Mouse (Mus musculus) liver, postnatal 0 days (tissue): ENCODE data around the gene Uroc1. TPM values are rescaled to one million over a fixed set of nuclear protein-coding genes. Genes with fewer than 3 reads are reported as not detected.

ENCODE experiments used
- ATAC-seq: fragments of 200-750 bp; cut with Nextera tagmentation; 2 replicates; pipeline ENCODE4 v1.8.0; 2017; ENCODE audit warnings: mild to moderate bottlenecking, moderate library complexity
- DNase-seq: peaks from one replicate; pipeline ENCODE4 v3.0.0-alpha.2; 2016
- H3K27ac ChIP-seq: fragments of 300-500 bp; sonication (generic); 2 replicates; pipeline ENCODE4 v1.5.1; 2014; ENCODE audit warnings: antibody characterized with exemption, moderate library complexity, mild to moderate bottlenecking, low read depth
- H3K27me3 ChIP-seq: fragments of 300-500 bp; sonication (generic); 2 replicates; pipeline ENCODE4 v1.6.1; 2014; ENCODE audit warnings: low read length, control low read depth, mixed read lengths; ENCODE audit not compliant: insufficient read depth
- H3K36me3 ChIP-seq: fragments of 300-500 bp; sonication (generic); replicated peaks from 2 replicates; pipeline ENCODE4 v1.6.1; 2014; ENCODE audit warnings: mild to moderate bottlenecking, control low read depth, low read length, moderate library complexity, mixed read lengths; ENCODE audit not compliant: insufficient read depth
- H3K4me1 ChIP-seq: fragments of 300-500 bp; sonication (generic); 2 replicates; pipeline ENCODE4 v1.6.1; 2014; ENCODE audit warnings: antibody characterized with exemption, mild to moderate bottlenecking, control low read depth; ENCODE audit not compliant: insufficient read depth
- H3K4me2 ChIP-seq: fragments of 300-500 bp; sonication (generic); 2 replicates; pipeline ENCODE4 v1.6.1; 2014; ENCODE audit warnings: low read depth, mild to moderate bottlenecking, low read length, moderate library complexity, mixed read lengths
- H3K4me3 ChIP-seq: fragments of 300-500 bp; sonication (generic); 2 replicates; pipeline ENCODE4 v1.5.1; 2014; ENCODE audit warnings: low read depth, low read length
- H3K9ac ChIP-seq: fragments of 300-500 bp; sonication (generic); replicated peaks from 2 replicates; pipeline ENCODE4 v1.6.1; 2014; ENCODE audit warnings: mild to moderate bottlenecking, moderate library complexity
- H3K9me3 ChIP-seq: fragments of 300-500 bp; sonication (generic); 2 replicates; pipeline ENCODE4 v1.6.1; 2016; ENCODE audit warnings: mild to moderate bottlenecking, control low read depth, low read length, mixed read lengths
- CTCF ChIP-seq: sonication (generic); IDR thresholded peaks from 2 replicates; pipeline ENCODE4 v1.5.1; 2016; ENCODE audit warnings: antibody characterized with exemption, low read depth
- EP300 ChIP-seq: IDR thresholded peaks from 2 replicates; pipeline ENCODE4 v1.6.1; 2016; ENCODE audit warnings: antibody characterized with exemption, low read depth, mild to moderate bottlenecking
- WGBS: fragments of 180-500 bp; shearing (Covaris S2); extraction: QIAGEN DNeasy Blood & Tissue Kit; methylation state at CpG from one replicate; pipeline ENCODE4 v1.1.7; 2014; ENCODE audit not compliant: insufficient replicate concordance; 5-methylcytosine and 5-hydroxymethylcytosine counted together
- polyA plus RNA-seq: library from polyadenylated mRNA; unstranded; fragments of >200 nt; fragmentation: Nextera tagmentation; extraction: Ambion mirVana; gene quantifications from 2 replicates; pipeline ENCODE4 v1.2.1, GENCODE M21; 2015

Uroc1 gene
- 48.6 and 51.0 TPM in 2 replicates for polyA plus RNA-seq

DNA sequence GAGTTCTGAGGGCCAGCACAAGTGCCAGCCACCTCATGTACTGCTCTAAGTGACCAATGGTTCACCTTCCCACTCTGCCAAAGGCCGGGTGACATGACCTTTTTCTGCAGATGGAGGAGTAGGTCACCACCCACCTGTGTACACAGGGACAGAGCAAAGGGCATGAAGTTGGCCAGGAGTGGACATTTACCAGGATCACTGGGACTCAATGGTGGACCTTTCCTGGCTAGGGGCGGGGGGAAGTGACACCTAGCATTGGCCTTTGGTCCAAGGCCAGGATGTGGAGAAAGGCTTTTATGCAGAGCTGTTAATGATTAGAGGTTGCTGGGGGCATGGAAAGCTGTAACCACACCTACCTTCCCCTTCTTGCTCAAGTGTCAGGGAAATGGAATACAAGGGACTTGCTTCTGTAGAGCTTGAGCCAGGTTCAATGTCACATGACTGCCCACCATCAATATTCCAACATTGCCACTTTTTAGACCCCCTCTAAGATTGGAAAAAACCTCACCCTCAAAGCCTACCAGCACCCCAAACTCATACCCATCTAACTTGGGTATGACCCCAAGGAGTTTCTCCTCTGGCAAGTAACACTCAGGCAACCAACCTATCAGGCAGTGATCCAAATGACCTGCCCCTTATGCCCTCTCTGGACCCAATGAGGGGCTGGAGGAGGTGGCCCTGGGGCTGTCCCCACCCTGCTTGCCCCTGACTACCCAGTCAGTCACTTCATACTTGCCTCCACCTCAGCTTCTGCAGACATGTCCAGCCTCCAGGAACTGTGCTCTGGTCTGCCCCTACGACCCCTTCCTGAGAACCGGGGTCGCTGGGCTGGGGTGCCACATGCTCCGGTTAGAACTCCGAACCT is at the start of gene Uroc1:
TSS of gene Uroc1 (plus strand) at position 724 of the 865 bp plus-strand sequence.
- TF ChIP-seq CTCF: no peak
- peak; percentile 86 for TF ChIP-seq EP300
- H3K4me1 ChIP-seq: peaks cover 8% of the 10 kb centered on the region
- peak within 1 kb of the TSS; percentile 60 for H3K9ac ChIP-seq
- no peaks in the 10 kb centered on the region for H3K9me3 ChIP-seq
- H3K4me2 ChIP-seq: peak within 1 kb of the TSS; percentile 67
- peak within 1 kb of the TSS; percentile 94 for H3K27ac ChIP-seq
- DNase-seq (peak; percentile 78), ATAC-seq (peak; percentile 97)
- H3K27me3 ChIP-seq: no peaks in the 10 kb centered on the region
- 54% methylated on average over 7 of the region's 7 CpGs for WGBS
- peak within 1 kb of the TSS; percentile 44 for H3K4me3 ChIP-seq
- H3K36me3 ChIP-seq: no peaks in the 10 kb centered on the region

DNA sequence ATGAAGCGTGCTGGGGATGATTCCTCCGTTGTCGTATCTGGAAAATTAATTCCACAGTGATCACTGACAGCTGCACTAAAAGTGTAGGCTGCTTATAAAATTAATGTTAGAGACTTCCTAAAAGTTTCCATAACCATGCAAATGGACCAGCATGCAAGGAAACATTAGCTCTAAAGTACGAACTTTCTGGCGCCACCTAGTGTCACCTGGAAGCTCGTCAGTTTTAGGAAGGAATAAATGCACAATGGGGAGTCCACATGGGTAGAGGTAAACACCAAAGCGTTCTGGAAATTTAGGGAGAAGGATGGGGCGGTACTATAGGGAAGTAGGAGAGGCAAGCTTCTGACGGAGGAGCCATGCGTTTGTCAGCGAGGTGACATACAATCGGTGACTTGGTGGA is 44.8 kb upstream of the Uroc1 start:
- Histone ChIP-seq H3K4me3 (no peak overlapping the region), H3K9ac (no peak overlapping the region), H3K27ac (no peak overlapping the region), H3K4me2 (no peak overlapping the region), H3K9me3 (no peaks in the 10 kb centered on the region), H3K27me3 (no peaks in the 10 kb centered on the region), H3K4me1 (no peaks in the 10 kb centered on the region), H3K36me3 (no peaks in the 10 kb centered on the region)
- TF ChIP-seq CTCF (peak; percentile 43), EP300 (no peak)
- ATAC-seq (no peak), DNase-seq (no peak)
- 49% methylated on average over 12 of the region's 12 CpGs for WGBS

DNA sequence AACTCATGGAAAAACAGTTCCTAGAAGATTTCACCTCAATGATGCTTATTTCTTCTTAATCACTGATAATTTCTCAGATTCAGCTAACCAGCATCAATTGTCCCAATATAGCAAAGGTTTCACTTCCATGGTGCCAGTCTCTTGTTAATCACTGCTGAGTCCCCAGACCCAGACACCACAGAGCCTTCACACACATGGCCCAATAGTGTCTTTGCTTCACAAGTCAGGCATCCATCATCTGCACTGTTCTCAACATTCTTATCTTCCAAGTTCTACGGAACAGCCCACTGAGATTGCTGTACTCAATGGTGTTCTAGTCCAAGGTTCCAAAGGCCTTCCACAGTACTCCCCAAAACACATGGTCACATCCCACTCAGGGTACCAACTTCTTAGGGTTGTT is 32.2 kb upstream of the Uroc1 start, which contains the start of gene BC048671:
TSS of gene BC048671 (plus strand) at position 301 of the 400 bp plus-strand sequence.
- TF ChIP-seq CTCF: no peak
- TF ChIP-seq EP300: no peak
- Histone ChIP-seq H3K9ac (no peak within 1 kb of the TSS), H3K27me3 (no peaks in the 10 kb centered on the region), H3K4me1 (no peaks in the 10 kb centered on the region), H3K9me3 (no peaks in the 10 kb centered on the region), H3K36me3 (no peaks in the 10 kb centered on the region), H3K27ac (no peak within 1 kb of the TSS), H3K4me3 (no peak within 1 kb of the TSS), H3K4me2 (no peak within 1 kb of the TSS)
- DNase-seq (no peak), ATAC-seq (no peak)
- WGBS: 81% methylated on average over 1 of the region's 1 CpGs

DNA sequence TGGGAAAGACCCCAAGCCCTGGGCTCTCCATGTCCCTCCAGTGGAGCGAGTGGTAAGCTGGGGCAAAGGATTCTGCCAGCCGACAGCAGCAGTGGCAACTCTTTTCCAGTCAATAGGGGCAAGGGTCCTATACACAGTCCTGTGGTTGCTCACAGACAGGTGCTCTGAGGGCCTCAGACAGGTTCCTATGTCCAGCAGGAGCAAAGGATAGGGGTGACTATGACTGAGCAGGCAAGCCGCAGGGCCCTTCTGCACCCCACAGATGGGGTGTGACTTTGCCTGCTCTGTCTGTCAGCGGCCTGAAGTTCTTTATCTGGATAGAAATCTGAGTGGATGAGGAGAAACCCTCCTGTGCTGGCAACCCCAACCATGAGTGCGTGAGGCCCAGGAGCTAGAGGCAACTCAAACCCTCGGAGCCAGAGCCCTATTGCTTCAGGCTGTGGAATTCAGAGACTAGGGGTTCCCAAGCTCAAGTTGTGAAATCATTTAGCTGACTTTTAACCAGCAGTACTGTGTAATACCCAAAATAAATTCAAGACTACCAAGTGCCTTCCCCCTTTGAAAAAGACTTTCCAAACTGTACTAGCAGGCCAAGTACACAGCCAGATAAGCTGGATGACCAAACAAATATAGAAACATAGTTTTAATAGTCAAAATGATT is 26.6 kb upstream of the Uroc1 start:
- Histone ChIP-seq H3K4me1 (peaks cover 5% of the 10 kb centered on the region), H3K36me3 (0 out of 2 replicates have a peak, but pooled peaks cover 2% of the 10 kb centered on the region), H3K9ac (no peak overlapping the region), H3K27ac (peak overlapping the region; percentile 44; the same call in 1 of the 2 replicates), H3K9me3 (no peaks in the 10 kb centered on the region), H3K4me2 (no peak overlapping the region), H3K27me3 (no peaks in the 10 kb centered on the region), H3K4me3 (no peak overlapping the region)
- DNase-seq (no peak), ATAC-seq (peak; percentile 83)
- TF ChIP-seq EP300: no peak
- TF ChIP-seq CTCF: no peak
- WGBS: 57% methylated on average over 6 of the region's 6 CpGs

DNA sequence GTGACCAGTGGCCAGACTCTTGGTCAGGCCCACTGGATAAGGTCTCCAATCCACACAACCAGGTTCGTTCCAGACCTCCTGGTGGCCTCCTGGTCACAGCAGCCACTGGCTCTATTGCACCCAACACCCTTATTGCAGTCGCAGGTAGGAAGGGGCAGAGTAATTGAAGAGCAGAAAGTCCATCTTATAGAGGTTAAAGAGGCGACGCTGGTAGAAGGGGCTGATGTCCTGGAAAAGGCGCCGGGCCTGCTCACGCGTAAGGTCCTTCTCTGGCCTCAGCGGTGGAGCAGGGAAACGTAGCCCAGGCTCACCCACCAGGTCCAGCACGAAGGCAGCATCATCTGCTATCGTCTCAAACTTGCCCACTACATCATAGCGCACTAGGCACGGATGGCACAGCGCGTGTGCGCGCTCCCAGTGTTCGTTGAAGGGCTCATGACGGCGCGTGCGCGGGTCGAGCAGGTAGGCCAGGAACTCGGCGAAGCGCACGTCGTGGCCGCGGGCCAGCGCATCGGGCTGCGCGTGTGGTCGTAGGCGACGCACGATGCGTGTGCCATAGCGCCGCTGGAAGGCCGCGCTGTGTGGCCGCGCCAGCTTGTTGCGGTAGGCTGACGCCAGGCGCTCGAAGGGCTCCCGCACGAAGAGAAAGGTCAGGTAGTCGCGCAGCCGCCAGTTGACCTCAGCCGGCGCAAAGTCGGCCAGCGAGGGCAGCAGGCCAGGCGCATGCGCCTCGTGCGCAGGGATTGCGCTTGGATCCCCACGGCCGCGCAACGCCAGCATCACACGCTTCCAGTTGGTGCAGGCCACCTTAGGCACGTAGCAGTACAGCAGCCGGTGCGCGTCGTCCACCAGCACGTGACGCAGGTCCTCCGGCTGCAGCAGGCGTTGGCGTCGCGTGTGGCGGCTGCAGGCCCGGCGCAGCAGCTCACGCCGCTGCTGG is 24.0 kb upstream of the Uroc1 start:
- no peak for DNase-seq
- H3K4me3 ChIP-seq: no peak overlapping the region
- H3K9ac ChIP-seq: no peak overlapping the region
- H3K27ac ChIP-seq: no peak overlapping the region
- H3K4me1 ChIP-seq: peaks cover 5% of the 10 kb centered on the region
- 0 out of 2 replicates have a peak, but pooled peaks cover 2% of the 10 kb centered on the region for H3K36me3 ChIP-seq
- H3K27me3 ChIP-seq: no peaks in the 10 kb centered on the region
- no peak for ATAC-seq
- H3K9me3 ChIP-seq: no peaks in the 10 kb centered on the region
- H3K4me2 ChIP-seq: no peak overlapping the region
- WGBS: 83% methylated on average over 87 of the region's 87 CpGs
- TF ChIP-seq CTCF: no peak
- TF ChIP-seq EP300: no peak
